Mouse (Mus musculus) lung, adult 2 months (tissue): ENCODE data around the gene Hoxd8.

Source experiments
- CTCF ChIP-seq: fragments of 200-500 bp; IDR thresholded peaks from 2 replicates; pipeline ENCODE4 v1.5.1; 2011; ENCODE audit warnings: mild to moderate bottlenecking, low read length, control low read depth; ENCODE audit not compliant: insufficient read depth
- POLR2A ChIP-seq: fragments of 200-500 bp; IDR thresholded peaks from 2 replicates; pipeline ENCODE4 v1.6.1; 2011; ENCODE audit warnings: low read depth, mild to moderate bottlenecking, control low read depth, low read length, borderline replicate concordance; ENCODE audit errors: extremely low read depth

DNA sequence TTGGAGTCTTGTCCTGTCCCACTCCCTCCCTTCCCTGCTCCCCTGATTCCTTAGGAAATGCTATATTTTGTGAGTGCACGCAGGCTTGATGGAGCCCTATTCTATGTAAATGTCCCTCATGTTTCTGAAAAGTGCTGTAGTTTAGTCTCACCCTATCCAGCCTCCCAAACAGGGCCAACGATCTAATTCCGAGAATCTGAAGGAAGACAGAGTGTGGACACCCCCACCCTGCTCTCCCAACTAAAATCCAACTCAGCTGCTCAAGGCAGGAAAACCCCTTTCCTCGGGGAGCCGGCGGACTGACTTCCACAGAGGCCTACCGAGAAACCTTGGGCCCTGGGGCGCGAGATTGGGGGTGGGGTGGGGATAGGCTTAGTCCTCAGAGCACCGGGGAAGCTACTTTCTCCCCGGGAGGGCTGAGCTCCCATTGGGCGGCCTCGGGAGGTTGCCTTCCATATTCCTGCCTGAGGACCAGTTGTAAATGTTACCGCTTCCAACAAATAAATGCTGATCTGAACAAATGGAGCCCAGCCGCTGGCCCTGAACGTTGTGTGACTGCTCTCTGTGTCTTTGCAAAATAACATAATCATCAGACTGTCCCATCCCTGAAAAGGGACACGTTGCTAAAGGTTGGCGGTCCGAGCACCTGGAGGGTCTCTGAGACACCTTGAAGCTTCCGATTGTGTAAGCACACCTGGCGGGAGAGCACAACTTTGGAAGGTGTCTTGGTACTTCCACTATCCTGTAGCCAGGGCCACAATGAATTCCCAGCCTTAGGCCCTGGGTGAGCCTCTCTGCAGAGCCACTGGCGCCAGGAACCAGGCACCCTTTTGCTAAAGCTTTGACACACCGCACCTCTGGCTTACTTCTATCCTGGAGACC lies 4.5 kb upstream of the Hoxd8 start:
- TF ChIP-seq CTCF (no peak), POLR2A (no peak)
